Comparison of ENCODE assay signal across 8 mouse cellular contexts in genomic region chr1:135828918-135829317, GRCm38 (mm10). TPM values are rescaled to one million over a fixed set of nuclear protein-coding genes. Genes with fewer than 3 reads are reported as not detected.
DNase-seq lines count a peak whose midpoint lies in the region; ATAC-seq lines count a peak whose summit lies in the region.

No protein-coding gene starts in this region.

- DNase-seq in heart, postnatal 10 days, result peak; percentile 50 to 74
- DNase-seq in heart, postnatal 14 days, result no peak
- DNase-seq in B cell, adult 2 months, result peak; percentile 35 to 42
- peak; percentile 84 for DNase-seq in NIH3T3 (ENCODE audit: low read depth)
- DNase-seq in lung, postnatal 14 days, result peak; percentile 60
- DNase-seq in spleen, postnatal 14 days (ENCODE audit: low spot score in 2 of 2), result no peak
- no peak for DNase-seq in right cerebral cortex, postnatal 25 days

- ATAC-seq in hematopoietic stem cell, adult 5-6 weeks (replicated peaks in 1 of 2; ENCODE audit: insufficient read depth in 1 of 2, low FRiP score in 2 of 2, low TSS enrichment in 1 of 2, low read depth in 1 of 2, poor library complexity in 2 of 2, severe bottlenecking in 2 of 2), result peak; percentile 53 to 54; a peak in 3 of 4 replicates

- intact Hi-C loops in heart, postnatal 10 days (cut with DNase I), result loop anchor here (2.0 to 5.0 kb wide), 3 partner anchors 18 to 112 kb away; no protein-coding TSS in a partner anchor
- intact Hi-C loops in heart, postnatal 14 days (cut with DNase I), result no loop called here

RNA-seq across cellular contexts. Expression of gene Tnnt2, which starts 7.2 kb away (rescaled TPM):
- total RNA-seq in heart, postnatal 10 days (2021), result 1,000 to 10,000 TPM; 7,447 to 7,490 TPM
- 1,000 to 10,000 TPM; 7,950 to 8,027 TPM for total RNA-seq in heart, postnatal 14 days (2021)
- total RNA-seq in hematopoietic stem cell, adult 5-6 weeks (2017), result not detected in 2 replicates

RNA-seq across cellular contexts. Expression of gene Lad1, which starts 10.5 kb away (rescaled TPM):
- total RNA-seq in heart, postnatal 10 days (2021), result 10 to 100 TPM in 1 of 2 experiments, 1 to 10 TPM in 1; 9.4 to 10.8 TPM
- 1 to 10 TPM; 4.9 to 6.0 TPM for total RNA-seq in heart, postnatal 14 days (2021)
- not detected in 2 replicates for total RNA-seq in hematopoietic stem cell, adult 5-6 weeks (2017)

RNA-seq across cellular contexts. Expression of gene Tnni1, which starts 49.7 kb away (rescaled TPM):
- 100 to 1,000 TPM; 610 to 792 TPM for total RNA-seq in heart, postnatal 10 days (2021)
- 10 to 100 TPM; 18.6 to 29.4 TPM for total RNA-seq in heart, postnatal 14 days (2021)
- total RNA-seq in hematopoietic stem cell, adult 5-6 weeks (2017), result 0.88 TPM in 1 of 2 replicates, not detected in the other

Comparison
In these comparisons a context has a peak if more than half of its experiments do, and no peak if none do; other contexts are left out.
1. DNase-seq: peak in heart, postnatal 10 days (2 of 2), B cell, adult 2 months (2 of 2), NIH3T3 (single experiment) and lung, postnatal 14 days (single experiment); none in heart, postnatal 14 days (0 of 2), spleen, postnatal 14 days (0 of 2) and right cerebral cortex, postnatal 25 days (single experiment).
2. RNA of gene Tnni1, which starts 49.7 kb away (total RNA-seq): 610 to 792 TPM in heart, postnatal 10 days; 18.6 to 29.4 TPM in heart, postnatal 14 days and 0.88 TPM in hematopoietic stem cell, adult 5-6 weeks; every median in the first group is over 10 times any median in the second.
3. RNA of gene Tnnt2, which starts 7.2 kb away (total RNA-seq): 7,950 to 8,027 TPM in heart, postnatal 14 days and 7,447 to 7,490 TPM in heart, postnatal 10 days; not detected in hematopoietic stem cell, adult 5-6 weeks; every median in the first group is over 1,000 times any median in the second.